Mouse (Mus musculus) liver, embryonic 14.5 days (tissue): ENCODE measurements around the gene Arf5. TPM values are rescaled to one million over a fixed set of nuclear protein-coding genes. Genes with fewer than 3 reads are reported as not detected.

Experiments
- ATAC-seq: fragments of 200-750 bp; cut with Nextera tagmentation; 2 replicates; pipeline ENCODE4 v1.8.0; 2017; ENCODE audit warnings: moderate number of reproducible peaks, mild to moderate bottlenecking, moderate library complexity; ENCODE audit not compliant: insufficient read depth
- DNase-seq, 3 experiments: peaks; one replicate each; pipeline ENCODE4 v3.0.0-alpha.2; 2012 to 2013; ENCODE audit warnings: low read depth in 3 of 3, low spot score in 3 of 3
- H3K27ac ChIP-seq: fragments of 300-500 bp; sonication (generic); 2 replicates; pipeline ENCODE4 v1.5.1; 2014; ENCODE audit warnings: moderate library complexity, mild to moderate bottlenecking, control low read depth, inconsistent platforms
- H3K27me3 ChIP-seq: fragments of 300-500 bp; sonication (generic); 2 replicates; pipeline ENCODE4 v1.6.1; 2014; ENCODE audit warnings: mild to moderate bottlenecking, low read length, moderate library complexity; ENCODE audit not compliant: control insufficient read depth, insufficient read depth
- H3K36me3 ChIP-seq: fragments of 300-500 bp; sonication (generic); replicated peaks from 2 replicates; pipeline ENCODE4 v1.6.1; 2014; ENCODE audit warnings: low read depth; ENCODE audit not compliant: control insufficient read depth, insufficient read depth
- H3K4me1 ChIP-seq, 2 experiments: fragments of 200-500 bp in 1 of 2; fragments of 300-500 bp in 1 of 2; sonication (generic) in 1 of 2; replicated peaks; 2 replicates each; pipeline ENCODE4 v1.6.1; 2012 to 2014; ENCODE audit warnings: antibody characterized with exemption in 1 of 2, inconsistent platforms in 1 of 2, low read length in 1 of 2; ENCODE audit not compliant: control insufficient read depth in 2 of 2, insufficient read depth in 2 of 2
- H3K4me2 ChIP-seq: fragments of 300-500 bp; sonication (generic); 2 replicates; pipeline ENCODE4 v1.6.1; 2014; ENCODE audit warnings: low read depth, mild to moderate bottlenecking, control low read depth, moderate library complexity
- H3K4me3 ChIP-seq, 2 experiments: fragments of 200-500 bp in 1 of 2; fragments of 300-500 bp in 1 of 2; sonication (generic) in 1 of 2; 2 replicates each; pipeline ENCODE4 v1.5.1; 2012 to 2014; ENCODE audit warnings: low read depth in 2 of 2, low read length in 2 of 2, mild to moderate bottlenecking in 2 of 2, control low read depth in 1 of 2, inconsistent platforms in 1 of 2, moderate library complexity in 1 of 2; ENCODE audit not compliant: insufficient read depth in 1 of 2
- H3K9ac ChIP-seq: fragments of 300-500 bp; sonication (generic); replicated peaks from 2 replicates; pipeline ENCODE4 v1.6.1; 2014; ENCODE audit warnings: mild to moderate bottlenecking, control low read depth, moderate library complexity
- H3K9me3 ChIP-seq: fragments of 300-500 bp; sonication (generic); 2 replicates; pipeline ENCODE4 v1.6.1; 2016; ENCODE audit warnings: low read length, mixed read lengths; ENCODE audit not compliant: control insufficient read depth
- CTCF ChIP-seq: IDR thresholded peaks from 2 replicates; pipeline ENCODE4 v1.5.1; 2016; ENCODE audit warnings: antibody characterized with exemption, low read depth, control low read depth
- EP300 ChIP-seq: IDR thresholded peaks from 2 replicates; pipeline ENCODE4 v1.6.1; 2016; ENCODE audit warnings: antibody characterized with exemption, low read depth
- WGBS: fragments of 180-500 bp; shearing (Covaris S2); extraction: QIAGEN DNeasy Blood & Tissue Kit; methylation state at CpG from one replicate; pipeline ENCODE4 v1.1.7; 2014; ENCODE audit not compliant: insufficient replicate concordance; 5-methylcytosine and 5-hydroxymethylcytosine counted together
- polyA plus RNA-seq, 2 experiments: library from polyadenylated mRNA; depleted of rRNA in 1 of 2; stranded (reverse) in 1 of 2; unstranded in 1 of 2; fragments of >200 nt; fragmentation: Nextera tagmentation in 1 of 2; extraction: Ambion mirVana in 1 of 2; gene quantifications; 2 replicates each; pipeline versions ENCODE4 v1.2.1 to v1.2.3; 2012 to 2014

The Arf5 gene
- polyA plus RNA-seq, 2 experiments = 299 to 383 TPM

DNA sequence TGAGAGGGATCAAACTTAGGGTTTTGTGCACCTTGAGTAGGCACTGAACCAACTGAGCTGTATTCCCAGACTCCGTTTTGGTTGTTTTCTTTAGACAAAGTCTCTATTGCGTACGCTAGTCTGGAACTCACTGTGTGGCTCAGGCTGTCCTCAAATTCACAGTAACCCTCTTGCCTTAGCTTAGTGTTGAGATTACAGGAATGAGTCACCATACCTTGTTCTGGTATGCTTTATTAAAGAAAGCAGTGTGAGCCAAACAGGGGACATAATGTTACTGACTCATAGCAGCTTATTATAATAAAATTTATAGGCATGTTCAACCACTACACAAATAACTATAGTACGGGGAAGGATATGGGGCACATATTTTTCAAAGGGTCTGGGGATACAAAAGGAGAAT is 50.9 kb downstream of the Arf5 start:
- TF ChIP-seq EP300 = no peak
- no peak for TF ChIP-seq CTCF
- H3K9me3 ChIP-seq = no peaks in the 10 kb centered on the region
- no peaks in the 10 kb centered on the region for H3K36me3 ChIP-seq
- H3K4me3 ChIP-seq = no peak overlapping the region
- WGBS = 70% methylated on average over 4 of the region's 4 CpGs
- H3K4me2 ChIP-seq = no peak overlapping the region
- H3K4me1 ChIP-seq = peaks cover 2 to 6% of the 10 kb centered on the region in 2 experiments; a peak in 2 of 4 replicates
- H3K27ac ChIP-seq = no peak overlapping the region
- ATAC-seq = no peak
- H3K9ac ChIP-seq = no peak overlapping the region
- DNase-seq = no peak
- H3K27me3 ChIP-seq = no peaks in the 10 kb centered on the region

DNA sequence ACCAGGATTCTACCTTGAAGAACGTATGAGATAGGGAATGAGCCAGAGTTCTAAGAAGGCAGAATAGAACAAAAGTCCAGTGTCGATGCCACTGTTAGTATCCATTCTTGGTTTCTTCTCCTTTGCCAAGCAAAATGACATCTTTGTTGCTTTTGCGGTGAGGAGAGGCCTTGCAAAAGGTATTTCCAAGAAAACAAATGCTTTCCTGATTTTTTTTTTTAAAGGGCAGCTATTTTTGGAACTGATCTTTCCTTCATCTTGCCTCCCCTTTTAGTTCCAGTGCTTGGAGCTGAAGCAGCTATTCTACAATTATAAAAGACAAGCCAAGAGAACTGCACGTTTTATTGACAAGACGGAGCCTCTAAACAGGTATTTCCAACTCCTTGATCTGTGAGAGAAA is 51.5 kb downstream of the Arf5 start, which contains the start of gene Snd1:
Snd1 (plus strand) TSS at position 301 of the 400 bp plus-strand sequence.
- no peak within 1 kb of the TSS for H3K9ac ChIP-seq
- no peaks in the 10 kb centered on the region for H3K27me3 ChIP-seq
- H3K4me2 ChIP-seq = no peak within 1 kb of the TSS
- WGBS = 70% methylated on average over 5 of the region's 5 CpGs
- no peaks in the 10 kb centered on the region for H3K36me3 ChIP-seq
- no peak within 1 kb of the TSS for H3K4me3 ChIP-seq
- no peak within 1 kb of the TSS for H3K27ac ChIP-seq
- no peaks in the 10 kb centered on the region for H3K9me3 ChIP-seq
- no peak for DNase-seq
- no peak for ATAC-seq
- TF ChIP-seq CTCF (no peak), EP300 (no peak)
- peaks cover 5 to 6% of the 10 kb centered on the region in 2 experiments; a peak in 3 of 4 replicates for H3K4me1 ChIP-seq

Other genes with a start within 250 kb of the Arf5 start
- gene Zfp800, start 25.6 kb upstream of the Arf5 start, polyA plus RNA-seq (2012; rRNA removed) = 6.3 and 9.6 TPM in 2 replicates
- 24.1 and 25.7 TPM in 2 replicates for gene Zfp800, start 25.6 kb upstream of the Arf5 start, polyA plus RNA-seq (2014; fragmentation: Nextera tagmentation; extraction: Ambion mirVana)
- 0.50 and 0.51 TPM in 2 replicates for gene Fscn3, start 4.2 kb downstream of the Arf5 start, polyA plus RNA-seq (2012; rRNA removed)
- gene Fscn3, start 4.2 kb downstream of the Arf5 start, polyA plus RNA-seq (2014; fragmentation: Nextera tagmentation; extraction: Ambion mirVana) = 0.34 and 0.69 TPM in 2 replicates
- gene Gcc1, start 4.8 kb downstream of the Arf5 start, polyA plus RNA-seq (2012; rRNA removed) = 2.1 and 2.9 TPM in 2 replicates
- gene Gcc1, start 4.8 kb downstream of the Arf5 start, polyA plus RNA-seq (2014; fragmentation: Nextera tagmentation; extraction: Ambion mirVana) = 2.3 TPM in 2 replicates
- not detected in 2 replicates for gene Pax4, start 25.8 kb downstream of the Arf5 start, polyA plus RNA-seq (2012; rRNA removed)
- gene Pax4, start 25.8 kb downstream of the Arf5 start, polyA plus RNA-seq (2014; fragmentation: Nextera tagmentation; extraction: Ambion mirVana) = not detected in 2 replicates
- gene Snd1, start 51.6 kb downstream of the Arf5 start, polyA plus RNA-seq (2012; rRNA removed) = 27.4 and 31.5 TPM in 2 replicates
- gene Snd1, start 51.6 kb downstream of the Arf5 start, polyA plus RNA-seq (2014; fragmentation: Nextera tagmentation; extraction: Ambion mirVana) = 43.2 and 47.7 TPM in 2 replicates